Comparison of ENCODE assay signal across 9 mouse cellular contexts in genomic region chr13:69545019-69545418, GRCm38 (mm10). TPM values are rescaled to one million over a fixed set of nuclear protein-coding genes. Genes with fewer than 3 reads are reported as not detected.
DNase-seq lines count a peak whose midpoint lies in the region; ATAC-seq and TF ChIP-seq lines count a peak whose summit lies in the region.
"Had no signal": no experiment of that assay in that cellular context is flagged by ENCODE, and none has a peak within 500 bp of the region (broad histone marks: within the 10 kb centered on the region; RNA-seq: fewer than 3 reads in every experiment).

No protein-coding gene starts in this region.

- H3K27me3 ChIP-seq in thymus, adult 2 months (ENCODE audit: control insufficient read depth, insufficient read depth, low read length), result no peaks in the 10 kb centered on the region

- WGBS in thymus, adult 2 months, result 30% methylated on average over 3 of the region's 3 CpGs

- no peak overlapping the region for H3K4me3 ChIP-seq in layer of hippocampus, adult 2 months
- no peak overlapping the region for H3K4me3 ChIP-seq in thymus, adult 2 months (ENCODE audit: control insufficient read depth, insufficient read depth, low read length)
- H3K4me3 ChIP-seq: liver, embryonic 15.5 days had no signal

- TF ChIP-seq POLR2A in thymus, adult 2 months (IDR thresholded peaks at IDR 0.05; ENCODE audit: control insufficient read depth, extremely low read depth, insufficient read depth, low read length, poor library complexity), result no peak

- H3K27ac ChIP-seq in layer of hippocampus, adult 2 months, result no peak overlapping the region
- H3K27ac ChIP-seq in thymus, adult 2 months (ENCODE audit: control insufficient read depth, insufficient read depth, low read length), result no peak overlapping the region
- H3K27ac ChIP-seq: liver, embryonic 15.5 days had no signal

- peak; percentile 90 for ATAC-seq in megakaryocyte progenitor cell, adult 5-6 weeks (replicated peaks; ENCODE audit: poor library complexity)

- no peak for DNase-seq in layer of hippocampus, adult 2 months (ENCODE audit: low spot score in 2 of 2)
- no peak for DNase-seq in layer of hippocampus, adult 9-10 months (ENCODE audit: low spot score)
- peak; percentile 50 for DNase-seq in WW6 (ENCODE audit: low read depth, low spot score)
- DNase-seq in forelimb bud, embryonic 11.5 days (ENCODE audit: low read depth, low spot score), result peak; percentile 68
- DNase-seq in thymus, adult 2 months, result peak; percentile 76
- DNase-seq in ovary, postnatal 14 days (ENCODE audit: low spot score), result no peak
- DNase-seq in left cerebral cortex, postnatal 36 days (ENCODE audit: low spot score in 2 of 2), result no peak

- no peaks in the 10 kb centered on the region for H3K36me3 ChIP-seq in thymus, adult 2 months (ENCODE audit: control insufficient read depth, insufficient read depth, low read length)
- H3K36me3 ChIP-seq: liver, embryonic 15.5 days had no signal

- TF ChIP-seq CTCF in layer of hippocampus, adult 2 months (conservative IDR thresholded peaks at IDR 0.05), result peak; percentile 72
- no peak for TF ChIP-seq CTCF in thymus, adult 2 months (IDR thresholded peaks at IDR 0.05; ENCODE audit: borderline replicate concordance, control insufficient read depth, extremely low read depth, insufficient read depth, low read length, poor library complexity)

- no peaks in the 10 kb centered on the region for H3K4me1 ChIP-seq in thymus, adult 2 months (replicated peaks; ENCODE audit: control insufficient read depth, insufficient read depth, low read length)

- intact Hi-C loops in left cerebral cortex, postnatal 36 days (cut with DNase I), result no loop called here

RNA-seq across cellular contexts. Expression of gene Tent4a, which starts 10.6 kb away (rescaled TPM):
- 10 to 100 TPM; 44.0 to 46.4 TPM for total RNA-seq in layer of hippocampus, adult 2 months (2021)
- total RNA-seq in megakaryocyte progenitor cell, adult 5-6 weeks (2015), result 10.8 and 11.2 TPM in 2 replicates
- total RNA-seq in megakaryocyte progenitor cell, adult 5-6 weeks (2017), result 10.5 and 10.6 TPM in 2 replicates
- polyA plus RNA-seq in thymus, adult 2 months (2012; rRNA removed), result 22.2 and 32.2 TPM in 2 replicates
- total RNA-seq in left cerebral cortex, postnatal 36 days (2021), result 10 to 100 TPM; 40.2 to 43.4 TPM

RNA-seq across cellular contexts. Expression of gene Nsun2, which starts 11.5 kb away (rescaled TPM):
- 10 to 100 TPM; 99.2 to 99.8 TPM for total RNA-seq in layer of hippocampus, adult 2 months (2021)
- total RNA-seq in megakaryocyte progenitor cell, adult 5-6 weeks (2015), result 111 and 121 TPM in 2 replicates
- 197 and 244 TPM in 2 replicates for total RNA-seq in megakaryocyte progenitor cell, adult 5-6 weeks (2017)
- 74.1 and 86.5 TPM in 2 replicates for polyA plus RNA-seq in thymus, adult 2 months (2012; rRNA removed)
- 10 to 100 TPM; 75.5 to 77.9 TPM for total RNA-seq in left cerebral cortex, postnatal 36 days (2021)

Comparison
In these comparisons a context has a peak if more than half of its experiments do, and no peak if none do; other contexts are left out.
1. DNase-seq: peak in WW6 (single experiment), forelimb bud, embryonic 11.5 days (single experiment) and thymus, adult 2 months (single experiment); none in layer of hippocampus, adult 2 months (0 of 2), layer of hippocampus, adult 9-10 months (single experiment), ovary, postnatal 14 days (single experiment) and left cerebral cortex, postnatal 36 days (0 of 2).